Mouse (Mus musculus): ENCODE data around the gene Nit1. TPM values are rescaled to one million over a fixed set of nuclear protein-coding genes. Genes with fewer than 3 reads are reported as not detected.

Nit1 gene
- polyA plus RNA-seq (2015; fragmentation: Nextera tagmentation; extraction: Ambion mirVana): 51.2 and 54.7 TPM in 2 replicates

- H3K4me2 ChIP-seq (ENCODE audit: low read length): peak within 1 kb of the TSS; percentile 91
- peak; percentile 95 for ATAC-seq
- peak within 1 kb of the TSS; percentile 86 for H3K9ac ChIP-seq (ENCODE audit: low read depth, low read length)
- peaks cover 6% of the 10 kb centered on the region for H3K9me3 ChIP-seq (ENCODE audit: control insufficient read depth, low read length)
- peak within 1 kb of the TSS; percentile 89 for H3K4me3 ChIP-seq (ENCODE audit: low read length)
- H3K36me3 ChIP-seq (ENCODE audit: control insufficient read depth, insufficient read depth, low read length): peaks cover 24% of the 10 kb centered on the region
- peaks cover 20% of the 10 kb centered on the region for H3K4me1 ChIP-seq (ENCODE audit: control insufficient read depth, insufficient read depth, low read depth, low read length)
- H3K27ac ChIP-seq (ENCODE audit: low read depth, low read length): peak within 1 kb of the TSS; percentile 77
- no peaks in the 10 kb centered on the region for H3K27me3 ChIP-seq (replicated peaks; ENCODE audit: control insufficient read depth, insufficient read depth, low read length)
- 1% methylated on average over 53 of the region's 53 CpGs for whole genome bisulfite sequencing
These were observed at the start of gene Nit1, which contains the start of gene Pfdn2 for GRCm38 (mm10) chr1:171345225-171346094. Gene Nit1 (minus strand): TSS chr1:171345646. Gene Pfdn2 (plus strand): TSS chr1:171345670.

DNA sequence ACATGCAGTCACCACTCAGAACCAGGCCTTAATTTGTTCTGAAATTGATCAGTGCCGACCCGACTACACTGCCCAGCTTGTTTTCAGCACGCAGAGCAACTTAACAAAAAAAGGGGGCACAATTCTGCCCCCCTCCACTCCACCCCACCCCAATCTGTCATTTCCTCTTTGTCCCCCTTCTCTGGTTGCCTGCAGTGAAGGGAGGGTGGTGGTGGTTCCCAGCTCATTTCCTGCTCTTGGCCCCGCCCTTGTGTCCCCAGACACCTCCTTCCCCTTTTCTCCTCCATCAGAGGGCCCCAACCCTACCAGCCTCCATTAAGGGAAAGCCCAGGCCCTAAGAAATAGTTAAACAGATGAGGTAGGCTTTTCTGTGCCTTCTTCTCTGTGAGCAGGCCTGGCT, 44.7 kb upstream of the Nit1 start:
- Histone ChIP-seq H3K27ac (ENCODE audit: low read depth, low read length) (no peak overlapping the region), H3K27me3 (replicated peaks; ENCODE audit: control insufficient read depth, insufficient read depth, low read length) (peaks cover 2% of the 10 kb centered on the region; the same call in 1 of the 2 replicates), H3K36me3 (ENCODE audit: control insufficient read depth, insufficient read depth, low read length) (no peaks in the 10 kb centered on the region), H3K4me3 (ENCODE audit: low read length) (no peak overlapping the region), H3K9ac (ENCODE audit: low read depth, low read length) (no peak overlapping the region), H3K9me3 (ENCODE audit: control insufficient read depth, low read length) (no peaks in the 10 kb centered on the region), H3K4me2 (ENCODE audit: low read length) (no peak overlapping the region), H3K4me1 (ENCODE audit: control insufficient read depth, insufficient read depth, low read depth, low read length) (no peaks in the 10 kb centered on the region)
- no peak for ATAC-seq
- 78% methylated on average over 4 of the region's 4 CpGs for WGBS

- ATAC-seq: no peak
- Histone ChIP-seq H3K27ac (ENCODE audit: low read depth, low read length) (no peak within 1 kb of the TSS), H3K9ac (ENCODE audit: low read depth, low read length) (no peak within 1 kb of the TSS), H3K4me2 (ENCODE audit: low read length) (no peak within 1 kb of the TSS), H3K4me3 (ENCODE audit: low read length) (no peak within 1 kb of the TSS), H3K9me3 (ENCODE audit: control insufficient read depth, low read length) (no peaks in the 10 kb centered on the region), H3K36me3 (ENCODE audit: control insufficient read depth, insufficient read depth, low read length) (no peaks in the 10 kb centered on the region), H3K27me3 (replicated peaks; ENCODE audit: control insufficient read depth, insufficient read depth, low read length) (no peaks in the 10 kb centered on the region), H3K4me1 (ENCODE audit: control insufficient read depth, insufficient read depth, low read depth, low read length) (no peaks in the 10 kb centered on the region)
- 82% methylated on average over 15 of the region's 15 CpGs for WGBS
These were observed 43.1 kb upstream of the Nit1 start, which contains the start of gene Arhgap30 for GRCm38 (mm10) chr1:171388376-171389102. Gene Arhgap30 (plus strand): TSS chr1:171388954.

- no peak overlapping the region for H3K27ac ChIP-seq (ENCODE audit: low read depth, low read length)
- H3K36me3 ChIP-seq (ENCODE audit: control insufficient read depth, insufficient read depth, low read length): no peaks in the 10 kb centered on the region
- H3K9me3 ChIP-seq (ENCODE audit: control insufficient read depth, low read length): no peaks in the 10 kb centered on the region
- H3K4me2 ChIP-seq (ENCODE audit: low read length): no peak overlapping the region
- ATAC-seq: no peak; the same call in 1 of the 2 replicates
- no peaks in the 10 kb centered on the region for H3K4me1 ChIP-seq (ENCODE audit: control insufficient read depth, insufficient read depth, low read depth, low read length)
- 22% methylated on average over 6 of the region's 6 CpGs for WGBS
- H3K9ac ChIP-seq (ENCODE audit: low read depth, low read length): no peak overlapping the region
- H3K27me3 ChIP-seq (replicated peaks; ENCODE audit: control insufficient read depth, insufficient read depth, low read length): no peaks in the 10 kb centered on the region
- no peak overlapping the region for H3K4me3 ChIP-seq (ENCODE audit: low read length)
These were observed 41.7 kb upstream of the Nit1 start for GRCm38 (mm10) chr1:171387099-171387498.

DNA sequence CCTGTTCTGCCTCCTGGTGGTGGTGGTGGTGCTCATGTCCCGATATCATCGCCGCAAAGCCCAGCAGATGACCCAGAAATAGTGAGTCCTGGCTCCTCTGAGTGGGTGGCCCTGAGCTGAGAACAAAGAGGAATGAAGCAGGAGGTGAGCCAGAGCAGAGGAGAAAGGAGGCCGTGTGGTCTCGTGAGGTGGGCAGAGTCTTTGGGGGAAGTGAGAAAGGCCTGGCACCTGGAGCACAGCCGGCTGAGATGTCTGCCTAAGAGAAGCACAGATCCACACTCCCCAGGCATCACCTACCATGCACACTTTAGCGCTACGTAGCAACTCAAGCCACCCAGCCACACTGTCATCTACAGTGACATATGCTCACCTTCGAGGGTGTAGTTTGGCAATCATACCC, 39.7 kb upstream of the Nit1 start:
- H3K4me2 ChIP-seq (ENCODE audit: low read length): no peak overlapping the region
- no peaks in the 10 kb centered on the region for H3K27me3 ChIP-seq (replicated peaks; ENCODE audit: control insufficient read depth, insufficient read depth, low read length)
- H3K36me3 ChIP-seq (ENCODE audit: control insufficient read depth, insufficient read depth, low read length): no peaks in the 10 kb centered on the region
- WGBS: 65% methylated on average over 9 of the region's 9 CpGs
- no peak overlapping the region for H3K27ac ChIP-seq (ENCODE audit: low read depth, low read length)
- peaks cover 2% of the 10 kb centered on the region; the same call in 1 of the 2 replicates for H3K4me1 ChIP-seq (ENCODE audit: control insufficient read depth, insufficient read depth, low read depth, low read length)
- no peaks in the 10 kb centered on the region for H3K9me3 ChIP-seq (ENCODE audit: control insufficient read depth, low read length)
- no peak for ATAC-seq
- no peak overlapping the region for H3K9ac ChIP-seq (ENCODE audit: low read depth, low read length)
- no peak overlapping the region for H3K4me3 ChIP-seq (ENCODE audit: low read length)

DNA sequence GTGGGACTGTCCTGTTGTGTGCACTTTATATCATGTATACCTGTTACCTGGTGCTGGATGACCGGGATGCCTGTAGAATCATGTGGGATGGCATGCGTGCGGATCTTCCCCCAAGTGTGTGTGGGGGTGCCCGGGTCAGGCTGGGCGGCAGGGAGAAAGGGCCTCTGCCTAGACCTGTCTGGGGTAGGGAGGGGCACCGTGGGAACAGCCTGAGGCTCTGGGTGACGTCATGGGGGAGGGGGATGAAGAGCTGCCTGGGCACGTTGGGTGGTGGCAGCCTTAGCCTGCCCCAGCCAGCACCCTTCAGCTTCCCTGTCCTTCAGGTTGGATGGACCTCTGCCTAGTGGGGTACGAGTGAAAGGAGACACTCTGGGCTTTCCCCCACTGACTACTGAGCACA, 38.9 kb upstream of the Nit1 start:
- Histone ChIP-seq H3K4me3 (ENCODE audit: low read length) (no peak overlapping the region), H3K9ac (ENCODE audit: low read depth, low read length) (no peak overlapping the region), H3K27me3 (replicated peaks; ENCODE audit: control insufficient read depth, insufficient read depth, low read length) (no peaks in the 10 kb centered on the region; the same call in 1 of the 2 replicates), H3K9me3 (ENCODE audit: control insufficient read depth, low read length) (no peaks in the 10 kb centered on the region), H3K27ac (ENCODE audit: low read depth, low read length) (no peak overlapping the region), H3K36me3 (ENCODE audit: control insufficient read depth, insufficient read depth, low read length) (no peaks in the 10 kb centered on the region), H3K4me1 (ENCODE audit: control insufficient read depth, insufficient read depth, low read depth, low read length) (peaks cover 9% of the 10 kb centered on the region; the same call in 1 of the 2 replicates), H3K4me2 (ENCODE audit: low read length) (no peak overlapping the region)
- WGBS: 67% methylated on average over 9 of the region's 9 CpGs
- no peak for ATAC-seq

- Histone ChIP-seq H3K36me3 (ENCODE audit: control insufficient read depth, insufficient read depth, low read length) (no peaks in the 10 kb centered on the region), H3K27ac (ENCODE audit: low read depth, low read length) (no peak overlapping the region), H3K4me3 (ENCODE audit: low read length) (no peak overlapping the region), H3K4me1 (ENCODE audit: control insufficient read depth, insufficient read depth, low read depth, low read length) (peaks cover 9% of the 10 kb centered on the region; the same call in 1 of the 2 replicates), H3K9me3 (ENCODE audit: control insufficient read depth, low read length) (no peaks in the 10 kb centered on the region), H3K4me2 (ENCODE audit: low read length) (no peak overlapping the region), H3K27me3 (replicated peaks; ENCODE audit: control insufficient read depth, insufficient read depth, low read length) (no peaks in the 10 kb centered on the region; the same call in 1 of the 2 replicates), H3K9ac (ENCODE audit: low read depth, low read length) (no peak overlapping the region)
- 76% methylated on average over 11 of the region's 11 CpGs for WGBS
- no peak for ATAC-seq
These were observed 36.7 kb upstream of the Nit1 start for GRCm38 (mm10) chr1:171382096-171382620.

GRCm38 (mm10) chr1:171379935-171380599, 34.6 kb upstream of the Nit1 start:
- WGBS: 3% methylated on average over 31 of the region's 31 CpGs
- Histone ChIP-seq H3K9me3 (ENCODE audit: control insufficient read depth, low read length) (no peaks in the 10 kb centered on the region), H3K9ac (ENCODE audit: low read depth, low read length) (peak overlapping the region; percentile 66), H3K27me3 (replicated peaks; ENCODE audit: control insufficient read depth, insufficient read depth, low read length) (no peaks in the 10 kb centered on the region; the same call in 1 of the 2 replicates), H3K4me1 (ENCODE audit: control insufficient read depth, insufficient read depth, low read depth, low read length) (peaks cover 9% of the 10 kb centered on the region; the same call in 1 of the 2 replicates), H3K4me3 (ENCODE audit: low read length) (peak overlapping the region; percentile 39), H3K4me2 (ENCODE audit: low read length) (peak overlapping the region; percentile 71), H3K36me3 (ENCODE audit: control insufficient read depth, insufficient read depth, low read length) (no peaks in the 10 kb centered on the region), H3K27ac (ENCODE audit: low read depth, low read length) (peak overlapping the region; percentile 47; the same call in 1 of the 2 replicates)
- ATAC-seq: peak; percentile 86

Data from hindbrain, embryonic 16.5 days (tissue).